Mouse (Mus musculus): ENCODE results near the gene G6pc3.

G6pc3 gene

GRCm38 (mm10) chr11:102241246-102241645 lies 51.8 kb downstream of the G6pc3 start:
- no peak for DNase-seq (ENCODE audit: extremely low read depth, low read depth, low spot score)

- no peak for DNase-seq (ENCODE audit: extremely low read depth, low read depth, low spot score)
These were observed 52.5 kb downstream of the G6pc3 start for GRCm38 (mm10) chr11:102241874-102242273.

Measured in fat pad, adult 2 months (tissue).